Mouse (Mus musculus): Measurements from ENCODE around the gene Kdm4a. TPM values are rescaled to one million over a fixed set of nuclear protein-coding genes. Genes with fewer than 3 reads are reported as not detected.
A peak's percentile ranks its signal among the peaks of the same experiment; 100 is the strongest.

Gene Kdm4a
- total and polyA plus RNA-seq, 3 experiments = 36.9 to 58.8 (median 43.6) TPM

DNA sequence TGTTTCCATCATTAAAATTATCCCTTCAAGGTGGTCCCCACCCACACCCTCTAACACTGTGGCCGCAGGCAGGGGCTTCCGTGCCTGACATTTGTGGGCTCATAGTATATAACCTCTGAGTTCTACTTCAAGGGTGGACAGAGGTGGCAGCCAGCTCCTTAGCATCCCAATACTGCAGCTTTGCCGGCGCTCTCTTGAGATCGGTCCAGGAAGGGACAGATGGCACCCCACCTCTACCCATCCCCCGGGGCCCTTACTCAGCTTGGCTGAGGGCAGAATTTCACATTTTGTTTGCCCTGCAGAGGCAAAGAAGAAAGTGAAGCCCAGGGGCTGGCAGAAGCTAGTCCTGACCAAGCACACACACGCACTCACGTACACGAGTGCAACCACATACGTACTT lies 42.5 kb downstream of the Kdm4a start:
- no peaks in the 10 kb centered on the region for H3K9me3 ChIP-seq (replicated peaks; ENCODE audit: low read length)
- TF ChIP-seq UBTF (IDR thresholded peaks at IDR 0.05; ENCODE audit: low read depth, low read length) = no peak
- no peak for TF ChIP-seq NELFE (IDR thresholded peaks at IDR 0.05; ENCODE audit: low read depth, low read length)
- dilution Hi-C loops (cut with MboI; ENCODE audit: extremely low pct_ligation_motif_present, extremely low pct_unique_long_range_greater_than_20kb, low sequenced_read_pairs) (no loop called here), in situ Hi-C loops (cut with MboI; ENCODE audit: low pct_ligation_motif_present, low pct_unique_long_range_greater_than_20kb, low sequenced_read_pairs) (no loop called here)
- DNase-seq (ENCODE audit: extremely low read depth) = no peak
- no peak overlapping the region for H3K27ac ChIP-seq (ENCODE audit: insufficient read depth, low read depth)
- peaks cover 0 to 34% of the 10 kb centered on the region in 2 experiments; a peak in 3 of 4 replicates for H3K4me1 ChIP-seq (ENCODE audit: control insufficient read depth in 1 of 2, insufficient read depth in 2 of 2)
- H3K27me3 ChIP-seq (replicated peaks) = no peaks in the 10 kb centered on the region
- H3K36me3 ChIP-seq (replicated peaks in 1 of 2; ENCODE audit: control insufficient read depth in 1 of 2, insufficient read depth in 1 of 2, low read length in 1 of 2) = peaks cover 49 to 63% of the 10 kb centered on the region in 2 experiments
- H3K4me3 ChIP-seq (replicated peaks in 1 of 3; ENCODE audit: low read depth in 2 of 3, low read length in 2 of 3, poor library complexity in 1 of 3) = no peak overlapping the region
- no peaks in the 10 kb centered on the region for H3K79me2 ChIP-seq (replicated peaks; ENCODE audit: control insufficient read depth, extremely low read depth, insufficient read depth, poor library complexity, severe bottlenecking)
- no peak overlapping the region for H3K9ac ChIP-seq (ENCODE audit: insufficient read depth, low read depth)
- H3K4me2 ChIP-seq (ENCODE audit: insufficient read depth, low read depth, poor library complexity, severe bottlenecking) = no peak overlapping the region

DNA sequence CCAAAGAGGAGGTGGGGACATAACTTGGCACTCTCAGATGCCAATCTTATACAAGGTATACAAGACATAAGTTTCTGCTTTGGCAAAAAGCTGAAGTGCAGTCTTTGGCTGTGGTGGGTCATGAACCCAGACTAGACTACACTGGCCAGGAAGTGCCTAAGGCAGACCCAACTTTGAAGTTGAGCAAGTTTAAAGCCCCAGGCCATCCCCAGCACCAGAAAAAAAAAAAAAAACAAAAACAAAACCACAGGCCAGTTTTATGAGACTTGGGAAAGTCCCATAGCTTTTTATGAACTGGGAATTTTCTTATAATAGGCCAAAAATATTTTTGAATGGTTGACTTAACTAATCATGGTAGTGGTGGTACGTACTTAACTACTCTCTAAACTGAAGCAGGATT lies 44.4 kb downstream of the Kdm4a start:
- dilution Hi-C loops (cut with MboI; ENCODE audit: extremely low pct_ligation_motif_present, extremely low pct_unique_long_range_greater_than_20kb, low sequenced_read_pairs) (no loop called here), in situ Hi-C loops (cut with MboI; ENCODE audit: low pct_ligation_motif_present, low pct_unique_long_range_greater_than_20kb, low sequenced_read_pairs) (no loop called here)
- H3K27ac ChIP-seq (ENCODE audit: insufficient read depth, low read depth) = no peak overlapping the region; the same call in 1 of the 2 replicates
- H3K4me3 ChIP-seq (replicated peaks in 1 of 3; ENCODE audit: low read depth in 2 of 3, low read length in 2 of 3, poor library complexity in 1 of 3) = peak overlapping the region; percentile 66 to 88 (median 86)
- H3K4me1 ChIP-seq (ENCODE audit: control insufficient read depth in 1 of 2, insufficient read depth in 2 of 2) = peaks cover 0 to 33% of the 10 kb centered on the region in 2 experiments; a peak in 3 of 4 replicates
- peak; percentile 64 for TF ChIP-seq ZNF384 (IDR thresholded peaks at IDR 0.05; ENCODE audit: low read depth, low read length)
- no peak for TF ChIP-seq USF2 (conservative IDR thresholded peaks at IDR 0.05; ENCODE audit: low read depth, low read length)
- H3K4me2 ChIP-seq (ENCODE audit: insufficient read depth, low read depth, poor library complexity, severe bottlenecking) = peak overlapping the region; percentile 35
- H3K9me3 ChIP-seq (replicated peaks; ENCODE audit: low read length) = no peaks in the 10 kb centered on the region
- peak overlapping the region; percentile 2 for H3K9ac ChIP-seq (ENCODE audit: insufficient read depth, low read depth)
- no peaks in the 10 kb centered on the region for H3K79me2 ChIP-seq (replicated peaks; ENCODE audit: control insufficient read depth, extremely low read depth, insufficient read depth, poor library complexity, severe bottlenecking)
- H3K27me3 ChIP-seq (replicated peaks) = no peaks in the 10 kb centered on the region
- H3K36me3 ChIP-seq (replicated peaks in 1 of 2; ENCODE audit: control insufficient read depth in 1 of 2, insufficient read depth in 1 of 2, low read length in 1 of 2) = peaks cover 33 to 50% of the 10 kb centered on the region in 2 experiments
- DNase-seq (ENCODE audit: extremely low read depth) = no peak

DNA sequence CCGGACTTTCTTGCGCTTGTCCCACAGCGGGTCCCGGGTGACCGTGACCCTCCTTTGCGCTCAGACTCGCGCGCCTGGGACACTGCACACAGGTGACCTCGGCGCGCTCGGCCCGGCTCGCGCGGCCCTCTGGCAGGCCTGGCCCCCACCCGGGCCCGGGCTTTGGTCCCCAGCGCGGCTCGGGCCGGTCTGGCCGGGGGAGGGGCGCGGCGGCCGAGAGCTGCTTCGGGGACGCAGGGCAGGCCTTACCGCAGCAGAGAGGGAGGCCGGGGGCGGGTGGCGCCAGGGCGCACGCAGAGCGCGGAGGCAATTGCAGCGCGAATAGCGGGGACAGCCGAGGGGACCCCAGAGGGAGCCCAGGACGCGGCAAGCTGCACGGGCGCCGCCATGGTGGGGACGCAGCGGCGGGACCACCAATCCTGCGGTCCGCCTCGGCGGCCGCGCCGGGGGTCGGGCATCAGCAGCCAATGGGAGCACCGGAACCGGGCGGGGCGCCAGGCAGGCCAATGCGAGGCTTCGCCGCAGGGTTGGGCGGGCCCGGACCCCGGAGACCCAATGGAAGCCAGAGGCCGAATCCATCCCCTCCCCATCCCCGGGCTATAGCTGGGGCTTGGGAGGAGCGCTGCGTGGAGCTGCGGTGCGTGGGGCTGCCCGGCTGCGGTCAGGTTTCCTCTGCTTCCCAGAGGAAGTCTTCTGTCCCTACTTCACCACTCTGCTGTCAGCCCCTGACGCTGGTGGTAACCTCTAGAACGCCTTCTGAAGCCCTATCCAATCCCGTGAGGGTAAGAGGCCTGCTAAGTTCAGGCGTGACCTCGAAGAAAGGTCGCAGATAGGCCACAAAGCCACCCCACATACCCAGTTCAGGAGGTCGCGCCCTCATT lies 45.1 kb downstream of the Kdm4a start, which contains the start of gene St3gal3:
St3gal3 (minus strand) TSS at position 430 of the 881 bp plus-strand sequence.
- Histone ChIP-seq H3K9me3 (replicated peaks; ENCODE audit: low read length) (no peaks in the 10 kb centered on the region), H3K27ac (ENCODE audit: insufficient read depth, low read depth) (no peak within 1 kb of the TSS; the same call in 1 of the 2 replicates), H3K4me1 (ENCODE audit: control insufficient read depth in 1 of 2, insufficient read depth in 2 of 2) (peaks cover 0 to 33% of the 10 kb centered on the region in 2 experiments; a peak in 3 of 4 replicates), H3K27me3 (replicated peaks) (no peaks in the 10 kb centered on the region), H3K4me3 (replicated peaks in 1 of 3; ENCODE audit: low read depth in 2 of 3, low read length in 2 of 3, poor library complexity in 1 of 3) (peak within 1 kb of the TSS; percentile 72 to 88 (median 86)), H3K9ac (ENCODE audit: insufficient read depth, low read depth) (peak within 1 kb of the TSS; percentile 93), H3K4me2 (ENCODE audit: insufficient read depth, low read depth, poor library complexity, severe bottlenecking) (peak within 1 kb of the TSS; percentile 94), H3K79me2 (replicated peaks; ENCODE audit: control insufficient read depth, extremely low read depth, insufficient read depth, poor library complexity, severe bottlenecking) (no peaks in the 10 kb centered on the region), H3K36me3 (replicated peaks in 1 of 2; ENCODE audit: control insufficient read depth in 1 of 2, insufficient read depth in 1 of 2, low read length in 1 of 2) (peaks cover 27 to 44% of the 10 kb centered on the region in 2 experiments)
- in situ Hi-C loops (cut with MboI; ENCODE audit: low pct_ligation_motif_present, low pct_unique_long_range_greater_than_20kb, low sequenced_read_pairs) = no loop called here
- dilution Hi-C loops (cut with MboI; ENCODE audit: extremely low pct_ligation_motif_present, extremely low pct_unique_long_range_greater_than_20kb, low sequenced_read_pairs) = no loop called here
- peak; percentile 82 for DNase-seq (ENCODE audit: extremely low read depth)
- TF ChIP-seq POLR2AphosphoS2 (IDR thresholded peaks at IDR 0.05; ENCODE audit: low read depth, low read length) = peak; percentile 52
- TF ChIP-seq MXI1 (IDR thresholded peaks at IDR 0.05; ENCODE audit: low read depth, low read length) = peak; percentile 44; the same call in 1 of the 2 replicates
- no peak for TF ChIP-seq E2F4 (IDR thresholded peaks at IDR 0.05; ENCODE audit: insufficient replicate concordance, low read depth, low read length)
- peak; percentile 84 for TF ChIP-seq POLR2A (IDR thresholded peaks at IDR 0.05; ENCODE audit: low read depth, low read length)
- TF ChIP-seq NELFE (IDR thresholded peaks at IDR 0.05; ENCODE audit: low read depth, low read length) = peak; percentile 65
- peak; percentile 46; the same call in 1 of the 2 replicates for TF ChIP-seq IRF4 (IDR thresholded peaks at IDR 0.05; ENCODE audit: low read depth, low read length)
- TF ChIP-seq NRF1 (IDR thresholded peaks at IDR 0.05; ENCODE audit: low read depth, low read length) = peak; percentile 49
- 0 out of 2 replicates have a peak, but pooled peaks have one; percentile 35 for TF ChIP-seq MYC (IDR thresholded peaks at IDR 0.05; ENCODE audit: low read depth, low read length)
- peak; percentile 40; the same call in 1 of the 2 replicates for TF ChIP-seq RCOR1 (conservative IDR thresholded peaks at IDR 0.05; ENCODE audit: low read depth, low read length)
- peak; percentile 71 for TF ChIP-seq MAX (IDR thresholded peaks at IDR 0.05; ENCODE audit: low read length)
- TF ChIP-seq ELF1 (IDR thresholded peaks at IDR 0.05; ENCODE audit: low read depth, low read length) = peak; percentile 59
- TF ChIP-seq UBTF (IDR thresholded peaks at IDR 0.05; ENCODE audit: low read depth, low read length) = no peak; the same call in 1 of the 2 replicates
- TF ChIP-seq HCFC1 (IDR thresholded peaks at IDR 0.05; ENCODE audit: low read depth, low read length) = peak; percentile 46; the same call in 1 of the 2 replicates
- peak; percentile 48; the same call in 1 of the 2 replicates for TF ChIP-seq MAZ (IDR thresholded peaks at IDR 0.05; ENCODE audit: low read depth, low read length)
- TF ChIP-seq RAD21 (IDR thresholded peaks at IDR 0.05; ENCODE audit: low read depth, low read length) = no peak
- peak; percentile 5; the same call in 1 of the 2 replicates for TF ChIP-seq SMC3 (IDR thresholded peaks at IDR 0.05; ENCODE audit: low read depth, low read length)
- TF ChIP-seq BHLHE40 (IDR thresholded peaks at IDR 0.05; ENCODE audit: low read depth, low read length) = peak; percentile 58; the same call in 1 of the 2 replicates
- peak; percentile 37; the same call in 1 of the 2 replicates for TF ChIP-seq MEF2A (IDR thresholded peaks at IDR 0.05; ENCODE audit: borderline replicate concordance, low read depth, low read length)
- peak; percentile 70; the same call in 1 of the 2 replicates for TF ChIP-seq SIN3A (IDR thresholded peaks at IDR 0.05; ENCODE audit: low read length)
- TF ChIP-seq TBP (conservative IDR thresholded peaks at IDR 0.05; ENCODE audit: low read depth, low read length) = 0 out of 2 replicates have a peak, but pooled peaks have one; percentile 35
